Mouse (Mus musculus) heart, adult 11 months (tissue): ENCODE data around the gene Prkag1.

Experiments used
- DNase-seq: peaks from one replicate; pipeline ENCODE4 v3.0.0; 2022

Gene Prkag1

GRCm38 (mm10) chr15:98830736-98831683, at the start of gene Prkag1:
Gene Prkag1 (minus strand): TSS chr15:98831521.
- DNase-seq = peak; percentile 100

GRCm38 (mm10) chr15:98877331-98877730, 46.0 kb upstream of the Prkag1 start:
- DNase-seq = peak; percentile 95

GRCm38 (mm10) chr15:98871916-98872888, 40.9 kb upstream of the Prkag1 start:
- DNase-seq = peak; percentile 99

GRCm38 (mm10) chr15:98871070-98871915, 40.0 kb upstream of the Prkag1 start, which contains the start of gene Kmt2d:
Gene Kmt2d (minus strand): TSS chr15:98871204.
- peak; percentile 95 for DNase-seq

- peak; percentile 95 for DNase-seq
These were observed 39.1 kb upstream of the Prkag1 start for GRCm38 (mm10) chr15:98870179-98871069.

- DNase-seq = peak; percentile 93
These were observed 38.2 kb upstream of the Prkag1 start for GRCm38 (mm10) chr15:98869342-98870178.

- DNase-seq = peak; percentile 91
These were observed 37.2 kb upstream of the Prkag1 start for GRCm38 (mm10) chr15:98868346-98869063.

- peak; percentile 98 for DNase-seq
These were observed 36.0 kb upstream of the Prkag1 start for GRCm38 (mm10) chr15:98867321-98867720.

GRCm38 (mm10) chr15:98866501-98866900, 35.2 kb upstream of the Prkag1 start:
- DNase-seq = peak; percentile 93

GRCm38 (mm10) chr15:98865771-98866170, 34.5 kb upstream of the Prkag1 start:
- peak; percentile 92 for DNase-seq

- peak; percentile 89 for DNase-seq
These were observed 33.6 kb upstream of the Prkag1 start for GRCm38 (mm10) chr15:98864951-98865350.

GRCm38 (mm10) chr15:98863451-98863958, 32.2 kb upstream of the Prkag1 start:
- DNase-seq = peak; percentile 91

GRCm38 (mm10) chr15:98861701-98862410, 30.5 kb upstream of the Prkag1 start:
- DNase-seq = peak; percentile 90

- DNase-seq = no peak
These were observed 29.6 kb upstream of the Prkag1 start for GRCm38 (mm10) chr15:98860921-98861320.

- DNase-seq = peak; percentile 89
These were observed 28.2 kb upstream of the Prkag1 start for GRCm38 (mm10) chr15:98859319-98860043.

GRCm38 (mm10) chr15:98854214-98854613, 22.9 kb upstream of the Prkag1 start:
- peak; percentile 90 for DNase-seq

- DNase-seq = peak; percentile 94
These were observed 22.0 kb upstream of the Prkag1 start for GRCm38 (mm10) chr15:98853161-98853937.
